Mouse (Mus musculus) gastrocnemius, adult 2 months (tissue): ENCODE data around the gene Ankrd6. TPM values are rescaled to one million over a fixed set of nuclear protein-coding genes. Genes with fewer than 3 reads are reported as not detected.
A peak's percentile ranks its signal among the peaks of the same experiment; 100 is the strongest.

Source experiments
- DNase-seq: peaks from one replicate; pipeline ENCODE4 v3.0.0; 2022
- H3K27ac ChIP-seq: fragments of 200-600 bp; 2 replicates; pipeline ENCODE4 v1.8.1; 2022; ENCODE audit warnings: mild to moderate bottlenecking
- H3K4me3 ChIP-seq: fragments of 200-600 bp; 2 replicates; pipeline ENCODE4 v1.8.1; 2022; ENCODE audit warnings: mild to moderate bottlenecking, moderate library complexity
- CTCF ChIP-seq: fragments of 200-600 bp; IDR thresholded peaks from 2 replicates; pipeline ENCODE4 v1.8.1; 2022; ENCODE audit warnings: antibody characterized with exemption, mild to moderate bottlenecking, moderate library complexity
- intact Hi-C: fragments of 180-260 bp; cut with DNase I; formaldehyde crosslinking; loops from one replicate; pipeline ENCODE4 v1.15.1; 2025
- total RNA-seq, 2 experiments: library from RNA; stranded (reverse); gene quantifications; 2 replicates each; pipeline ENCODE4 v1.2.3; 2021

Gene Ankrd6
- total RNA-seq, 2 experiments from 2014 or later = 2.5 to 6.2 TPM

DNA sequence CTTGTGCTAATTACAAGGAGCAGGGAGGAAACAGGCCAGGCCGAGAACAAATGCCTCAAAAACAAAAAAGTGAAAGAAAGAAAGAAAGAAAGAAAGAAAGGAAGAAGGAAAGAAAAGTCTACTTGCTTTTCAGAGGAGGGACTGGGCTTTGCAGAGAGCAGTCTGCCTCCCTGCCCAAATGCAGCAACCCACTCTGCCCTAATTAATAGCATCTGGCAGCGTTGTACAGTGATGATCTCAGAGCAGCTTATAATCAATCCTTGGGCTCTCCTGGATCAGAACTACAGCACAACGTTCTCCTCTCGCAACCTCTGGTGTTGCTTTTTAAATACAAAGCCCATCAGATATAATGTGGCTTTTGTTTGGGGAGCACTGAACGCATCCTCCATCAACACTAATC is 10.7 kb downstream of the Ankrd6 start:
- DNase-seq = no peak
- intact Hi-C loops = no loop called here
- Histone ChIP-seq H3K27ac (no peak overlapping the region), H3K4me3 (no peak overlapping the region)
- no peak for TF ChIP-seq CTCF

DNA sequence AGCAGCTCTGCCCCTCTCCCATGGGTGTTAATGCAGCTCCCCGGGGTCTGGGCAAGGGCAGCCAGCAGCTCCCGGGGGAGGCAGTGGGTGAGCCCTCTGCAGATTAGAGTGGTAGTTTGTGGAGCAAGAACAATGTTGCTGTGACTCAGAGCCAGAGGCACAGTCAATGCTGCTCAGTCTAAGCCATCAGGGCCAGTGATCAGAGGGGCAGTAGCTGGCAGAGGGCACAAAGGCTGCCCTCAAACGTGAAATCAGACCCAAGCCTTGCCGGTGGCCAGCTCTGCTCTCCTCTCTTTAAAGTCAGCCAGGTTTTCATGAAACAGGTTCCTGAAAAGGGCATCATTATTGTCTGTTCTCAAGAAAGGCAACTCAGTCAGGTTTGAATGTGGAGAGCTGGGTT is 11.1 kb downstream of the Ankrd6 start:
- Histone ChIP-seq H3K4me3 (no peak overlapping the region), H3K27ac (no peak overlapping the region)
- no peak for TF ChIP-seq CTCF
- no peak for DNase-seq
- intact Hi-C loops = no loop called here

DNA sequence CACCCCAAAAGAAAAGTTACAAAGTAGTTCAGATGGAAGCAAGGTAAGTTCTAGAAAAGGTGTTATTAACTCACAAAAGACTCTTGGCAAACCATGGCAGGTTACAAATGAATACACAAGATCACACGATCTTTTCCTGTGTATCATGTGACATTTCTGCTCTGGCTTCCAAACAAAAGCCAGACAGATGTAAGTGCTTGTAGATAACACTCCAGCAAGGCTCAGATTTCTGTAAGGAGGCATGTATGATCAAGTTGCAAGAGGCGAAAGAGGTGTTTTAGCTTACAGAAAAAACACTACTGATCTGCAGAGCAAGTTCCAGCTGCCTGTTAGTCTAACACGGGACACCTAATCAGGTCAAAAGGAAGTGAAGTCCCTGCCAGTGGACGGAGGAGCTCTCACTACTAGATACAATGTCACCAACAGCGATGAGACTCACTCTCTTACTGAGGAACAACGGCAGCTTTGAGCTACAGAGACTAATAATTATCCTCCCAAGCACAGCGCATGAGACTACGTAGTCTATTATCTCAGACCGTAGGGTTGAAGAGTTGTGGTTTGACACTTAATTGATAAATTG is 13.8 kb downstream of the Ankrd6 start:
- TF ChIP-seq CTCF = no peak
- Histone ChIP-seq H3K4me3 (peak overlapping the region; percentile 24; the same call in 1 of the 2 replicates), H3K27ac (peak overlapping the region; percentile 48)
- intact Hi-C loops = no loop called here
- DNase-seq = no peak

DNA sequence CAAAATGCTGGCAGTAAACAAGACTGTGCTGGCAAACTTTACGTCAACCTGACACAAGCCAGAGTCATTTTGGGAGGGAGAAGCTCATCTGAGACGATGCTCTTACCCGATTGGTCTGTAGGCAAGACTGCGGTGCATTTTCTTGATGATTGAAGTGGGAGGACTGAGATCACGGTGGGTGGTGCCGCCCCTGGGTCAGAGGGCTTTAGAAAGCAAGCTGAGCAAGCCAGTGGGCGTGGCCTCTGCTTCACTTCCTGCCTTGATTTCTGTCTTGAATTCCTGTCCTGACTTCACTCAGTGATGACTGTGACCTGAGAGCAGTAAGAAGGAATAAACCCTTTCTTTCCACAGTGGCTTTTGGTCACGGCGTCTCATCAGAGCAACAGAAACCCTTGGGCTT is 18.6 kb downstream of the Ankrd6 start:
- peak overlapping the region; percentile 44 for H3K4me3 ChIP-seq
- intact Hi-C loops = no loop called here
- no peak for TF ChIP-seq CTCF
- no peak for DNase-seq
- no peak overlapping the region for H3K27ac ChIP-seq

DNA sequence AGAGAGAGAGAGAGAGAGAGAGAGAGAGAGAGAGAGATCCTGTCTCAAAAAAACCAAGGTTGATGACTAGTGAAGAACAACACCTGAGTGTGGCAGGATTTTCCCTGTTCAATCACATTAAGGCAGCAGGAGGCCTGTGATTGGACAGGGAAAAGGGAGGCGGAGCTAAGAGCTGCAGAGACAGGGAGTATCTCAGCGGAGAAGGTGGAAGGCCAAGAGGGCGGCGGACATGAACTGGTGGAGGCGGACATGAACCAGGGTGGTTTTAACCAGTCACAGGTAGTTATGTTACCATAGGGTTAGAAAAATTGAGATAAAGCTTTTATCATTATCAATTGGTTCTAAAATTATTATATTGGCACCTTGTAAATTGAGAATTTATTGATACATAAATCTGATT is 20.9 kb downstream of the Ankrd6 start:
- no peak overlapping the region for H3K4me3 ChIP-seq
- intact Hi-C loops = no loop called here
- DNase-seq = no peak
- H3K27ac ChIP-seq = no peak overlapping the region
- TF ChIP-seq CTCF = no peak

DNA sequence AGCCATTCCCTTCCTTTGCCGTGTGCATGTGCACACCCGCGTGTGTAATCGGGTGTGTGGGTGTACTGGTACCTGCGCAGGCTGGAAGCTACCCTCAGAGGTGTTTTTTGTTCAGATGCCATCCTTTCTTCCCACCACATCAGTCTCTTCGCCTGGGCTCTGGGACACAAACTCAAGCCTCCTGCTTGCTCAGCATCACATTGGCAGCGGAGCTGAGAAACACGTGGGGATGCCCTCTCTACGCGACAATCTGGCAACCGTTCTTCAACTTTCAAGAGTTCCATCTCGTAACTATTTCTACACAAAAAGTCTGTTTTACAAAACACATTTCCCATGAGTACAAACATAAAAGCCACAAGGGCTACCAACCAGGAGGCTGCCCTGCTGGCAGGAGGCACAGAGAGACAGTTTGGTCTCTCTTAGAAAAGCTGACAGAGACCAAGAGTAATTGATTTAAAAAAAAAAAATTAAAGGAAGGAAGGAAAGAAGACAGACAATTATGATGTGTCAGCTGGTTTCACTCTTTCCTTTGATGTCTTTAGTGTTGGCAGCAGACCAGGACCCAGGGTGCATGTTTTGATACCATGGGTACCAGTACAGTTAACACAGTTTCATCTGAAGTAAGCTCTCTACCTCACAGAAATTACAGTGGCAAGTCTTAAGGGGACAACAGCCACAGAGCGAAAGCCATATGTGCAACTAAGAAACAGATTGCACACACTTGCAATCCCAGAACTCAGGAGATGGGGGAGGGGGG is 21.8 kb downstream of the Ankrd6 start:
- intact Hi-C loops = no loop called here
- Histone ChIP-seq H3K4me3 (no peak overlapping the region), H3K27ac (no peak overlapping the region)
- no peak for TF ChIP-seq CTCF
- no peak for DNase-seq

DNA sequence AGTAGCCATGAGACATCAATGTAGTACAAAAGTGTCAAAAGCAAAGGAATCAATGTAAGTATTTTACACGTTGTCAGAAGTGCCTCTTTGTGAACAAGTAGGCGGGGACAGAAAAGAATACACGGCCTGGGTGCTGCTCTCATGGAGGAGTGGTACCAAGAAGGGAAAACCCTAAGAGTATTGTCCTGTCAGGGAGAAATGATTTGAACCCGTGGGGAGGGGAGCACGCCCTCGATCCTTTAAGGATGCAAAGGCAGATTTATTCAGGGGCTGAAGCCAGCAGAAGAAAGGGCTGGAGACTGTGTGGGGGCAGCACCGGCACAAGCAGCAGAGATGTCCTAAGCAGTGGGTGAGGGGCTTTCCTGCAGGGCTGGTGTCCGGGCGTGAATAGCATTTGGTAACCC is 26.7 kb downstream of the Ankrd6 start:
- TF ChIP-seq CTCF = no peak
- intact Hi-C loops = no loop called here
- DNase-seq = no peak
- Histone ChIP-seq H3K4me3 (no peak overlapping the region), H3K27ac (no peak overlapping the region)

DNA sequence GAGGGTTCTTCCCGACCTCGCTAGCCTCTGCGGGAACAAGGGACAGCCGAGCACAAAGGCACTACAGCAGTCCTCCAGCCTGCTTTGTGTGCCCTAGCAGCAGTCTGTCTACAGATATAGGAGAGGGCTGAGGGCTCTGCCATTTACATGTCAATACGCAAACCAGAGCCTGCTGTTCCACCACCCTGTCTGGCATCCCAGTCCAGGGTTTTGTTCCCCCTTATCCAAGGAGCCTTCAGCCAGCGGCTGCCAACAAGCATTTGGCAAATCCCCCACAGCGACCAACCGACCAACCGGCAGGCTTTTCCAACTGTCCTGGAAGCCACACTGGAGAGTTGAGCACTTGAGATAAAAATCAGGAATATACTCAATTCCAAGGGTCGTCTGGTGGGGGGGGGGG is 27.2 kb downstream of the Ankrd6 start:
- no peak overlapping the region for H3K4me3 ChIP-seq
- intact Hi-C loops = no loop called here
- no peak overlapping the region for H3K27ac ChIP-seq
- DNase-seq = no peak
- TF ChIP-seq CTCF = no peak

DNA sequence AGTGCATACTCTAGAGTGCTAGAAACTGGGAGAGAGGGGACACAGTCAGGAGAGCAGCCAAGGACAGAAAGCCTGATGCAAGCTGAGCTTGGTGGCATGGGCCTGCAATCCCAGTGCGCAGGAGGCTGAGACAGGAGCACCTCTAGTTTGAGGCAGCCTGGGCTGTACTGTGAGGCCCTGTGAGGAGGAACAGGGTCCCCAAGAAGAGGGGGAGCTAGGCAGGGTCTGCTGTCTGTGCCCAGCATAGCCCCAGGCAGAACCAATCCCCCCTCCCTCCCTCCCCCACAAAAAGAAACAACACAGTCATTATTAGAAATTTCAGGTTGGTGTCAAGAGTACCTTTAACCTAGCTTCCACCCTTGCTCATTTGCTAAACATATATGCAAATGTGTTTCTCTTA is 27.8 kb downstream of the Ankrd6 start:
- TF ChIP-seq CTCF = no peak
- Histone ChIP-seq H3K27ac (no peak overlapping the region), H3K4me3 (no peak overlapping the region)
- intact Hi-C loops = no loop called here
- DNase-seq = no peak

DNA sequence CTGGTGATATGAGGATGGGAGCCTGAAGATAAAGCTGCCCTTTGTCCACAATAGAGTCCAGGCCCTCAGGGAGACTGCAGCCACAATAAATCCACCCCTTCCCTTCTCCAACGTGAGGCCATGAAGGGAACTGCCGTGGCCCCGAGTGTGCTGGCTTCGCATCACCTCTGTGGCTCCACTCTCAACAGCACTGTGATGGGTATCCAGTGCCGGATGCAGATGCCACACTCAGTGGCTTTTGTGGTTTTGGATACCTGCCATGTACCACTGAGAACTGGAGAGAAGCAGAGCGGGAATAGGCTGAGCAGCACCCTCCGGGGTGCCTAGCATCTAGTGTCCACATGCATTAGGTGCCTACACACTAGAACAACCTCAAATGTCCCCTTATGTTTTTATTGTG is 29.8 kb downstream of the Ankrd6 start:
- no peak overlapping the region for H3K4me3 ChIP-seq
- no peak overlapping the region for H3K27ac ChIP-seq
- no peak for DNase-seq
- intact Hi-C loops = no loop called here
- no peak for TF ChIP-seq CTCF

DNA sequence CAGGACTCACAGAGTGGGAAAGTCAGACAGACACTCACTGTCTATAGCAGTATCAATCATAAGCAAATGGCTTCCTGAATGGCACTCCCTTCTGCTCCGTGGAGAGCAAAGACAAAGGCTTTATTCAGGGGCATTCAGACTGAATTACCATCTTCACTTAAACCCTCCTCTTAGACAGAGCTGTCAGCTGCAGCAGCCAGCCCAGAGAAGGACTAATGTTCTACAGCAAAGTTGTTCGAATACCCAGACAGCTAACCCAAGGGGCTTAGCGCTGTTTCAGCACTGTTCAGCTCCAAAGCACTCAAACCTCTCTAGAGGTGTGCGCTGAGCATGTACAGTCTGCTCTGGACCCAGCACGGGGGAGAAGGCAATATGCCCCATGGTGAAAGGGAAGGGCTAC is 32.1 kb downstream of the Ankrd6 start:
- Histone ChIP-seq H3K27ac (no peak overlapping the region), H3K4me3 (no peak overlapping the region)
- no peak for TF ChIP-seq CTCF
- intact Hi-C loops = no loop called here
- DNase-seq = no peak

DNA sequence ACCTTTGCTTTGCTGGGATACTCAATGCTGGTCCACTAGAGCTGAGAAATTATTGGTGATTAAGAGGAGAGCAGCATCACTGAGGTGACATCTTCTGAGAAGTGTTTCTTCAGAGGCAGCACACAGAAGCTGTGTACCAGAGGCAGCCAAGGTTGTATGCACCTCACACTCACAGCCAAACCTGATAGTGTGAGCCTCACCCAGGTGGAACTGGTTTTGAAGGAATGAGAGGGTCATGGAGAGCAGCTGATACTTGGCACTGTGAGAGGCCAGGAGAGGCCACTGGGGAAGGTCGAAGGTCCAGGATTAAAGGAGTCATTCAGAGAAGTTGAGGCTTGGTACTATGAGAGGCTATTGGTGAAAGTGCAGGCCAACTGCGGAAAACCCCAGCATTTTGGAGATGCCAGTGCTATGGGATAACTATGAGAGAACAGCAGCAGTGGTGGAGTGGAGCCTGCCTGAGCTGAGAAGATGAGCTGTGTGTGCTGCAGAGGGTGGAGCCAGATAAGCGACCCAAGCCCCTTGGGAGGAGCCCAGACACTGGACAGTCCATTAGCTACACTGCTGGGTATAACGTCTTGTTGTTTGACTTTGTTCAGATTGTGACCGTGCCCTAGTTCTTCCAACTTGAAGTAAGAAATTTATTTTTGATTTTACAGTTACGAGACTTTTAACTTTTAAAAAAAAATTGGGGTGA is 33.8 kb downstream of the Ankrd6 start:
- DNase-seq = no peak
- H3K27ac ChIP-seq = no peak overlapping the region
- H3K4me3 ChIP-seq = no peak overlapping the region
- intact Hi-C loops = no loop called here
- no peak for TF ChIP-seq CTCF

DNA sequence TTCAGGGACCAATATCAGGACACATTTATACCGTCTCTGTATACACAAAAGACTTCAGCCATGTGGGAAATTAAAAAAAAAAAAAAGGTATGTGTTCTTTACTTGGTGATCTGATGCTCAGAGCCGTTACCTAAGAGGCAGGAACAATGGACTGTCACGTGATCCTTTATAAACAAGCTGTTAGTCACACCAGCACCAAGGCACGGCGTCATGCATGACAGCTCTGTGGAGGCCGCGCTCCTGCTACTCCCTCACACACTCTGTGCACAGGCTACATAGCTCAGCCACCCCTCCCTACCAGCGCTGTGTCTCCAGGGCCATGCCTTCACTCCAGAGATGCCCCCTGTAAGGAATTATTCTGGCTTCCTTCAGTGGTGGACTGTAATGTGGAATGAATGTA is 34.7 kb downstream of the Ankrd6 start:
- no peak for DNase-seq
- no peak for TF ChIP-seq CTCF
- no peak overlapping the region for H3K4me3 ChIP-seq
- H3K27ac ChIP-seq = no peak overlapping the region
- intact Hi-C loops = no loop called here
